Comparison of ENCODE assay signal across 21 mouse cellular contexts in genomic region chr2:170261191-170261590, GRCm38 (mm10).
"Had no signal": no experiment of that assay in that cellular context is flagged by ENCODE, and none has a peak within 500 bp of the region (broad histone marks: within the 10 kb centered on the region; RNA-seq: fewer than 3 reads in every experiment).

No protein-coding gene starts in this region.

- H3K27me3 ChIP-seq: limb, embryonic 15.5 days; liver, embryonic 12.5 days; liver, embryonic 15.5 days; neural tube, embryonic 12.5 days; neural tube, embryonic 15.5 days had no signal

- H3K4me1 ChIP-seq: limb, embryonic 15.5 days; liver, embryonic 12.5 days; neural tube, embryonic 12.5 days; neural tube, embryonic 15.5 days had no signal

- H3K9ac ChIP-seq: limb, embryonic 15.5 days; liver, embryonic 12.5 days; liver, embryonic 15.5 days; neural tube, embryonic 12.5 days; neural tube, embryonic 15.5 days had no signal

- H3K27ac ChIP-seq: limb, embryonic 15.5 days; liver, embryonic 12.5 days; liver, embryonic 15.5 days; neural tube, embryonic 12.5 days; neural tube, embryonic 15.5 days; stomach, postnatal 0 days had no signal

- H3K9me3 ChIP-seq: limb, embryonic 15.5 days; liver, embryonic 12.5 days; liver, embryonic 15.5 days; neural tube, embryonic 12.5 days; neural tube, embryonic 15.5 days had no signal

- H3K36me3 ChIP-seq: limb, embryonic 15.5 days; liver, embryonic 12.5 days; liver, embryonic 15.5 days; neural tube, embryonic 12.5 days; neural tube, embryonic 15.5 days had no signal

- H3K4me2 ChIP-seq: limb, embryonic 15.5 days; liver, embryonic 12.5 days; liver, embryonic 15.5 days; midbrain, embryonic 11.5 days; neural tube, embryonic 12.5 days; neural tube, embryonic 15.5 days had no signal

- ATAC-seq: liver, embryonic 12.5 days had no signal

- DNase-seq: kidney, adult 18-20 months; kidney, adult 9 months; kidney, postnatal 14 days; kidney, postnatal 4 days; lung, adult 2 months; lung, postnatal 14 days; lung, postnatal 4 days; midbrain, embryonic 14.5 days; right cerebral cortex, adult 18-20 months; right cerebral cortex, postnatal 14 days; right cerebral cortex, postnatal 4 days; thymus, adult 2 months; thymus, postnatal 14 days; thymus, postnatal 4 days had no signal

- H3K4me3 ChIP-seq: limb, embryonic 15.5 days; liver, embryonic 12.5 days; liver, embryonic 15.5 days; neural tube, embryonic 12.5 days; neural tube, embryonic 15.5 days had no signal
